Mouse (Mus musculus): ENCODE measurements around the gene Msh3.

- TF ChIP-seq CTCF (IDR thresholded peaks at IDR 0.05; ENCODE audit: low read depth) (no peak), EP300 (IDR thresholded peaks at IDR 0.05; ENCODE audit: low read depth) (no peak)
Measured at GRCm38 (mm10) chr13:92304291-92304690, 50.5 kb downstream of the Msh3 start.

Data from liver, embryonic 14.5 days (tissue).